Mouse (Mus musculus) lung, postnatal 0 days (tissue): ENCODE measurements around the gene Cbfa2t2. TPM values are rescaled to one million over a fixed set of nuclear protein-coding genes. Genes with fewer than 3 reads are reported as not detected.

ENCODE experiments used
- ATAC-seq: fragments of 200-750 bp; cut with Nextera tagmentation; 2 replicates; pipeline ENCODE4 v1.8.0; 2017; ENCODE audit warnings: moderate library complexity
- DNase-seq: peaks from one replicate; pipeline ENCODE4 v3.0.0-alpha.2; 2016; ENCODE audit warnings: low spot score
- H3K27ac ChIP-seq: fragments of 300-500 bp; sonication (generic); 2 replicates; pipeline ENCODE4 v1.5.1; 2014; ENCODE audit warnings: antibody characterized with exemption, mild to moderate bottlenecking, low read length, mixed read lengths
- H3K27me3 ChIP-seq: fragments of 300-500 bp; sonication (generic); replicated peaks from 2 replicates; pipeline ENCODE4 v1.6.1; 2014; ENCODE audit warnings: low read length, mixed read lengths; ENCODE audit not compliant: insufficient read depth
- H3K36me3 ChIP-seq: fragments of 300-500 bp; sonication (generic); 2 replicates; pipeline ENCODE4 v1.6.1; 2014; ENCODE audit warnings: low read length, mixed read lengths; ENCODE audit not compliant: insufficient read depth
- H3K4me1 ChIP-seq: fragments of 300-500 bp; sonication (generic); 2 replicates; pipeline ENCODE4 v1.6.1; 2014; ENCODE audit warnings: antibody characterized with exemption, low read depth, low read length, mixed read lengths; ENCODE audit not compliant: insufficient read depth
- H3K4me2 ChIP-seq: fragments of 300-500 bp; sonication (generic); replicated peaks from 2 replicates; pipeline ENCODE4 v1.6.1; 2014; ENCODE audit warnings: low read depth, mild to moderate bottlenecking, low read length, moderate library complexity, mixed read lengths
- H3K4me3 ChIP-seq: fragments of 300-500 bp; sonication (generic); 2 replicates; pipeline ENCODE4 v1.5.1; 2014; ENCODE audit warnings: low read depth, low read length
- H3K9ac ChIP-seq: fragments of 300-500 bp; sonication (generic); replicated peaks from 2 replicates; pipeline ENCODE4 v1.6.1; 2014; ENCODE audit warnings: low read depth, mild to moderate bottlenecking
- H3K9me3 ChIP-seq: fragments of 300-500 bp; sonication (generic); 2 replicates; pipeline ENCODE4 v1.6.1; 2016; ENCODE audit warnings: low read length, mixed read lengths
- CTCF ChIP-seq: IDR thresholded peaks from 2 replicates; pipeline ENCODE4 v1.5.1; 2016; ENCODE audit warnings: antibody characterized with exemption, mild to moderate bottlenecking
- EP300 ChIP-seq: IDR thresholded peaks from 2 replicates; pipeline ENCODE4 v1.6.1; 2016; ENCODE audit warnings: antibody characterized with exemption, mild to moderate bottlenecking, control low read depth
- WGBS: fragments of 180-500 bp; shearing (Covaris S2); extraction: QIAGEN DNeasy Blood & Tissue Kit; methylation state at CpG from one replicate; pipeline ENCODE4 v1.1.7; 2014; 5-methylcytosine and 5-hydroxymethylcytosine counted together
- polyA plus RNA-seq: library from polyadenylated mRNA; unstranded; fragments of >200 nt; fragmentation: Nextera tagmentation; extraction: Ambion mirVana; gene quantifications from 2 replicates; pipeline ENCODE4 v1.2.1, GENCODE M21; 2015

Cbfa2t2 gene
- polyA plus RNA-seq, 1 experiment from 2014 or later, result 14.6 TPM

DNA sequence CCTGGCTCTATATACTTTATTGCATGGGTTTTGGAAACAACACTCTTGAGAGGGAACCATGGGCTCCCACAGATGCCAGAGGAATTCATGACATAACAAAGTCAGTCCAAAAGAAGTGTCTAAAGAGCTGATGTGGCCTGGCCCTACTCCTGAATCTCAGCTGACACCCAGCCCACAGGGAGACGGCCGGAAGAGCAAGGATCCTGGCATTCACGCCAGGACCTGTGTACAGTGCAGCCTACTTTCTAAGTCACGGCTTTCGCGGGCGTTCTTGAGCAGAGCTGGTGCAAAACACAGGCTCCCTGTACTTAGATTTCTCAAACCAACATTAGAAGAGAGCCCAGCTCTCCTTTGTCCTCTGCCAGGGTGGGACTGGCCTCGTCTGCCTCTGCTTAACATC, 144.3 kb downstream of the Cbfa2t2 start:
- Histone ChIP-seq H3K4me2 (no peak overlapping the region), H3K4me3 (no peak overlapping the region), H3K27ac (no peak overlapping the region), H3K9ac (no peak overlapping the region), H3K36me3 (no peaks in the 10 kb centered on the region), H3K4me1 (no peaks in the 10 kb centered on the region), H3K9me3 (no peaks in the 10 kb centered on the region), H3K27me3 (no peaks in the 10 kb centered on the region)
- DNase-seq, result peak; percentile 49
- WGBS, result 51% methylated on average over 8 of the region's 8 CpGs
- peak; percentile 66 for ATAC-seq
- no peak for TF ChIP-seq EP300
- TF ChIP-seq CTCF, result no peak

DNA sequence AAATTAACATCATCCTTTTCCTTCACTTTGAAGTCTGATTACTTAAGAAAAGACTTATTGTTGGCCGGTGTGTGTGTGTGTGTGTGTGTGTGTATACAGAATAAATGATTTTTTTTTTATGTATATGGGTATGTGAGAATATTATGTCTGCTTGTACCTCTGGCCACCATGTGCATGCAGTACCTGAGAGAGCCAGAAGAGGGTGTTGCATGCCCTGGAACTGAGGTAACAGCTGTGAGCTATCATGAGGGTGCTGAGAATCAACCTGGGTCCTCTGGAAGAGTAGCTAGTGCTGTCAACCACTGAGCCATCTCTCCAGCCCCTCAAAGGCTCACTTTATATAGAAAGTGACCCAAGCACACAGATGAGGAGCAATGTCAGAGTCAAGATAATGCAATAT, 145.1 kb downstream of the Cbfa2t2 start:
- Histone ChIP-seq H3K27ac (no peak overlapping the region), H3K9me3 (no peaks in the 10 kb centered on the region), H3K36me3 (no peaks in the 10 kb centered on the region), H3K4me1 (no peaks in the 10 kb centered on the region), H3K4me3 (no peak overlapping the region), H3K27me3 (no peaks in the 10 kb centered on the region), H3K4me2 (no peak overlapping the region), H3K9ac (no peak overlapping the region)
- ATAC-seq, result no peak
- TF ChIP-seq CTCF, result peak; percentile 27; the same call in 1 of the 2 replicates
- TF ChIP-seq EP300, result no peak
- WGBS, result 78% methylated on average over 1 of the region's 1 CpGs
- no peak for DNase-seq

DNA sequence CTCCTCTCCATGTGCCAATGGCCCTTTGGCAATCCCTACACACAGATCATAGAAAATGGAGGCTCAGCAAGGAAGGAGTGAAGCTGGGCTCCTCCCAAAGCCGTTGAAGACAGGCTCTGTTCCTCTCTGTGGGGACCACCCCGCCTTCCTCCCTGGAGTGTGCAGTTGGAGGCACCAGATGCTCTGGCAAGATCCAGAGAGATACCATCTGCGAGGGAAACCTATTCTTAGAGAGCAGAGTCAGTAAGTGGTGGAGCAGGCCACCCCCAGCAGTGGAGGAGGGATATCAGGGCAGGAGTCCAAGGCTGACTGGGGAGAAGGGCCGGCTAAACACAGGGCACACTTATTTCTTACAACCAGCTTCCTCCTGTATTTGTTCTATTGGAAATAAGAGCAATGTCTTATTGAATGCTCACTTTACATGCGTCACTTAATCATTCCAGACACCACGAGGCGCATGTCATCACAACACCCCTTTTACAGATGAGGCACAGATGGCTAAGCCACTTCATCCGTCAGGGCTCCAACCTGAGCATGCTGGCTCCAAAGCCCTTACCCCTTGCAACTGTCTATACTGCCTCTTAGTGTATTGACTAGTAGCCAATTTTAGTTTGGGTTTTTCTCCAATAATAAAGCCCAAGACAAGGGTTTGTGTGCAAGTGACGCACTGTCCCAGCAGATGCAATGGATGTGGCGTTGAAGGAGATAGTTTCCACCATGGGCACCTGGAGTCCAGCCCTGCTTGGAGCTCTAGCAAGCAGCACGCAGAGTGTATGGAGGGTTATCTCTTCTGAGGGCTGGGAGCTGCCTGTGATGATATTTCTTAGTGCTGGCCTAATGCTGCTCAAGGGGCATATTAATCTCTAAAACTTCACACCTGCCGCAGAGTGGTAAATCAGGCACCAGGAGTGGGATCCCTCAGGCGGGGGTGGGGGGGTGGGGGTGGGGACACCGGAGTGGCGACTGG, 147.9 kb downstream of the Cbfa2t2 start:
- Histone ChIP-seq H3K9ac (no peak overlapping the region), H3K4me1 (no peaks in the 10 kb centered on the region), H3K36me3 (peaks cover 9% of the 10 kb centered on the region; the same call in 1 of the 2 replicates), H3K27me3 (no peaks in the 10 kb centered on the region), H3K4me2 (no peak overlapping the region), H3K9me3 (no peaks in the 10 kb centered on the region), H3K27ac (no peak overlapping the region), H3K4me3 (no peak overlapping the region)
- WGBS, result 50% methylated on average over 15 of the region's 15 CpGs
- ATAC-seq, result peak; percentile 64
- no peak for TF ChIP-seq EP300
- peak; percentile 61 for DNase-seq

DNA sequence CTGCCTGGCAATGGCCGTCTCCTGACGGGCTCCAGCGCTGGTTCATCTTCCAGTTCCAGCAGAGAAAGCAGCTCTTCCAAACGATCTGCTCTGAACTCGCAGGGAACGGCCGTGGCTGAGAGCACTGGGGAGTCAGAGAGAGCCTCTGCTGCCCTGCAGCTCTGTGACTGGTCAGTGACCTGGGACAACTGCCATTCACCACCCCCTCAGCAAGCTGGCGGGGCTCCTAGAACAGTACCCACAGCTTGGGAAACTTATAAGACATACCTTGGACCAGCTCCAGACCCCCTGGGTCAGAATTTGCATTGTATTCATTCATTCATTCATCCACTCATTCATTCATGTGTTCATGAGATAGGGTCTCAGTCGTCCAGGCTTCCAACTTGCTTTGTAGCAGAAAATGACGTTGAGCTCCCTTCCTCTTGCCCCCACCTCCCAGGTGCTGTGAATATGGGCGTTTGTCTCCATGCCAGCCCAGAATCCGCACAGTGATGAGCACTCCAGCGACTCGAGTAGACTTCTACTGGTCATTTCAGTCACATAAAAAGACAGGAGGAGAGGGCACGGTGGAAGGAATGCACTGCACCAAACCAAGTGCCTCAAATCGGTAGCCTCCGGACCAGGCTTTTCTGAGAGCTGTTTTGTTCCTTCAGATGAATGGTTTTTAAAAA, 148.8 kb downstream of the Cbfa2t2 start:
- no peaks in the 10 kb centered on the region for H3K4me1 ChIP-seq
- H3K9ac ChIP-seq, result no peak overlapping the region
- H3K27me3 ChIP-seq, result no peaks in the 10 kb centered on the region
- DNase-seq (no peak), ATAC-seq (no peak)
- 49% methylated on average over 17 of the region's 17 CpGs for WGBS
- TF ChIP-seq CTCF (no peak), EP300 (no peak)
- peaks cover 9% of the 10 kb centered on the region; the same call in 1 of the 2 replicates for H3K36me3 ChIP-seq
- H3K9me3 ChIP-seq, result no peaks in the 10 kb centered on the region
- no peak overlapping the region for H3K4me3 ChIP-seq
- no peak overlapping the region for H3K27ac ChIP-seq
- H3K4me2 ChIP-seq, result no peak overlapping the region

DNA sequence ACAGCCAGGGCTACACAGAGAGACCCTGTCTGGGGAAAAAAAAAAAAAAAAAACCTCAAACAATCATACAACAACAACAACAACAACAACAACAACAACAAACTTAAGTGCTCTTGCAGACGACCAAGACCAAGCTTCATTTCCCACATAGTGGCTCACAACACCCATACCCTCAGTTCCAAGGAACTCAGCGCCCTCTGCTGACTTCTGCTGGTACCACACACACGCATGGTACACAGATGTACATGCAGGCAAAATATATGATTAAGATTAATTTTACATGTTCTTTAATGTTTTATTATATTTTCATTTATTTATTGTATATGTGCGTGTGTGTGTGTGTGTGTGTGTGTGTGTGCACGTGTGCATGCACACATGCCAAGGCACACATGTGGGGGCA, 150.1 kb downstream of the Cbfa2t2 start:
- no peak overlapping the region for H3K4me3 ChIP-seq
- no peak for ATAC-seq
- 72% methylated on average over 5 of the region's 5 CpGs for WGBS
- peak; percentile 31 for DNase-seq
- H3K9ac ChIP-seq, result no peak overlapping the region
- H3K9me3 ChIP-seq, result no peaks in the 10 kb centered on the region
- H3K4me1 ChIP-seq, result no peaks in the 10 kb centered on the region
- TF ChIP-seq EP300 (no peak), CTCF (peak; percentile 71)
- H3K4me2 ChIP-seq, result no peak overlapping the region
- H3K36me3 ChIP-seq, result peaks cover 9% of the 10 kb centered on the region; the same call in 1 of the 2 replicates
- H3K27me3 ChIP-seq, result no peaks in the 10 kb centered on the region
- no peak overlapping the region for H3K27ac ChIP-seq

Other genes starting within 250 kb of the Cbfa2t2 start
- 7.3 and 7.4 TPM in 2 replicates for gene Bpifb1, start 245.7 kb upstream of the Cbfa2t2 start, polyA plus RNA-seq
- 18.2 and 20.4 TPM in 2 replicates for gene Bpifb5, start 212.7 kb upstream of the Cbfa2t2 start, polyA plus RNA-seq
- not detected in 2 replicates for gene Bpifb9a, start 178.6 kb upstream of the Cbfa2t2 start, polyA plus RNA-seq
- not detected in 2 replicates for gene Bpifb9b, start 129.3 kb upstream of the Cbfa2t2 start, polyA plus RNA-seq
- gene Cdk5rap1, start 63.5 kb upstream of the Cbfa2t2 start, polyA plus RNA-seq, result 5.6 and 18.9 TPM in 2 replicates
- gene Snta1, start 28.4 kb upstream of the Cbfa2t2 start, polyA plus RNA-seq, result 7.7 and 8.0 TPM in 2 replicates
- gene 1700003F12Rik, start 110.6 kb downstream of the Cbfa2t2 start, polyA plus RNA-seq, result 0.89 and 1.3 TPM in 2 replicates
- not detected in 2 replicates for gene Actl10, start 115.3 kb downstream of the Cbfa2t2 start, polyA plus RNA-seq
- 0.81 and 1.4 TPM in 2 replicates for gene Necab3, start 122.4 kb downstream of the Cbfa2t2 start, polyA plus RNA-seq
- 5.4 and 7.5 TPM in 2 replicates for gene E2f1, start 133.4 kb downstream of the Cbfa2t2 start, polyA plus RNA-seq
- 29.0 and 33.5 TPM in 2 replicates for gene Pxmp4, start 167.2 kb downstream of the Cbfa2t2 start, polyA plus RNA-seq
- gene Zfp341, start 176.8 kb downstream of the Cbfa2t2 start, polyA plus RNA-seq, result 0.76 and 1.0 TPM in 2 replicates
- 0.40 and 0.61 TPM in 2 replicates for gene 4930519P11Rik, start 177.0 kb downstream of the Cbfa2t2 start, polyA plus RNA-seq
- 33.1 and 33.7 TPM in 2 replicates for gene Chmp4b, start 215.2 kb downstream of the Cbfa2t2 start, polyA plus RNA-seq